Mouse (Mus musculus) ES-E14 (cell line): ENCODE measurements around the gene Ncf1.

Experiments used
- CHD2 ChIP-seq: IDR thresholded peaks from 2 replicates; pipeline ENCODE4 v1.6.1; 2014; ENCODE audit warnings: mild to moderate bottlenecking, low read depth, low read length, inconsistent platforms
- HCFC1 ChIP-seq: IDR thresholded peaks from 2 replicates; pipeline ENCODE4 v1.6.1; 2012; ENCODE audit warnings: low read length, inconsistent platforms, borderline replicate concordance; ENCODE audit not compliant: insufficient read depth
- MAFK ChIP-seq: IDR thresholded peaks from 2 replicates; pipeline ENCODE4 v1.6.1; 2014; ENCODE audit warnings: mild to moderate bottlenecking, low read depth, low read length, inconsistent platforms; ENCODE audit not compliant: insufficient read depth
- ZC3H11A ChIP-seq: IDR thresholded peaks from 2 replicates; pipeline ENCODE4 v1.6.1; 2012; ENCODE audit warnings: low read depth, mild to moderate bottlenecking, inconsistent platforms, low read length, borderline replicate concordance
- ZNF384 ChIP-seq: IDR thresholded peaks from 2 replicates; pipeline ENCODE4 v1.6.1; 2012; ENCODE audit warnings: low read depth, low read length, inconsistent platforms

- TF ChIP-seq CHD2 = no peak
- TF ChIP-seq MAFK = no peak
- TF ChIP-seq ZC3H11A = no peak
- no peak for TF ChIP-seq ZNF384
- TF ChIP-seq HCFC1 = no peak
These were observed 2.5 kb downstream of the Ncf1 start for GRCm38 (mm10) chr5:134226946-134227345.
